Mouse (Mus musculus) skeletal muscle tissue, postnatal 0 days (tissue): Measurements from ENCODE around the gene Hmgcs1. TPM values are rescaled to one million over a fixed set of nuclear protein-coding genes. Genes with fewer than 3 reads are reported as not detected.

Source experiments
- polyA plus RNA-seq: library from polyadenylated mRNA; unstranded; fragments of >200 nt; fragmentation: Nextera tagmentation; extraction: Ambion mirVana; gene quantifications from 2 replicates; pipeline ENCODE4 v1.2.1, GENCODE M21; 2015

The Hmgcs1 gene
- 35.3 and 53.4 TPM in 2 replicates for polyA plus RNA-seq

DNA sequence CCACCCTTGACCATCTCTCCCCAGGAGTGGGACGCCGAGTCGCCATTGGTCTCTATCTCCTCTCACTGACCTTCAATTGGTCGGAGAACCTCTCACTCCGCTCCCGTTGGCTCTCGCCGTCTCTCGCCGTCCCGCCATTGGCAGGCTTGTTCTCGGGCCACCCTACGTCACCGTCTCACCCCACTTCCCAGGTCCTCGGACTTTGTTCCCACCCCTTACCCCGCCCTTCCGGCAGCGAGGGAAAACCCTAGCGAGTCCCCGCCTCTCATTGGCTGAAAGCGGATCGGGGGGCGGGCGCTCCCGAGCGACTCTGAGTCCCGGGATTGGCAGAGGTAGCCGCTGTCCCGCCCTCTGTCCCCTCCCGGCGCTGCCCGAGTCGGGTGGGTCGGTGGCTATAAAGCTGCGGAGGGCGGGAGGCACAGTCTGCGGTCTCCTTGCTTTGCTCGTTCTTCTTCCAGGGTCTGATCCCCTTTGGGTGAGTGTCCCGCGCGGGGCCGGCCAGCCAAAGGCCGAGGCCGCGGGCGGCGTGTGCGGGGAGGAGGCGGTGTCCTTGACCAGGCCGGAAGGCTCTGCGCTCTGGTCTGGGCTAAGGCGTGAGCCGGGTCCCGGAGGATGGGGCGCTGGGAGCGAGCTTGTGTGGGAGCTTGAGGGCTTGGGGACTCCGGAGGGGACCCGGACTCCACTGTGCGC is at the start of gene Hmgcs1:
Hmgcs1 (plus strand) TSS at position 341 of the 690 bp plus-strand sequence.

DNA sequence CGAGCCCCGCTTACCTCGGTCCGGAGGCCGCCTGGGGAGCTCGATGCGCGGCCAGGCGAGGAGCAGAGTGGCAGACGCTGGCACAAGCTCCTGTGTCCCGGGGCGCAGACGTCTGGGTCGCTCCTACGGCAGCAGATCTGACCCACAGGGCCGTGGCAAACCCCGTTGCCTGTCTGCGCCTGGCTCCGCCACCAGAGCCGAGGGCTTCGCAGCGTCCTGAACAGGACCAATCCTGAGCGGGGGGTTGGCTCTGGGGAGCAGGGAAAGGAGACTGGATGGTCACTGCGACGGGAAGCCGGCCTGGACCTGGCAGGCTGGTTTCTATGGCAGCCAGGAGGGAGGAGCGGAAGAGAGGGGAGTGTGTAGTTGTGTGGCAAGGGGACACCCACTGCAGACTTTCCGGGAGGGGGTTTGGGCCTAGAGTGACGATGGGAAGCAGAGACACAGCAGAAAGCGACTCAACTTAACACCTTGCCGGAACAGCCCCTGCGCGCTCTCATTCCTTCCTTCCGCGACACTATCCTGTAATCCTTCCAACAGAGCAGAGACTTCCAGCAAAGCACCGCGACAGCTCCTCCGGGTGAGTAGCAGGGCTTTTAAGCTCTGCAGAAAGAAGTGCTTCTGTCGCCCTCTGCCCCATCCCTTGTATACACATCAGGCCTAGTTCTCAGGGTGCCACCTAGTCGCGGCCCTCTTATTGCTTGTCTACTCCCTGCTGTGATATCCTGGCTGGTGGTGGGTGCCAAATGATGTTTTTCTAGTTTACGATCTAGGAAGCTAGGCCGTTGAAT is 65.7 kb downstream of the Hmgcs1 start, which contains the start of gene Nim1k:
Nim1k (minus strand) TSS at position 202 of the 791 bp plus-strand sequence.

Other genes with a start within 250 kb of the Hmgcs1 start
- 28.8 and 32.7 TPM in 2 replicates for gene 4833420G17Rik, start 227.6 kb upstream of the Hmgcs1 start, polyA plus RNA-seq
- 0.85 and 1.5 TPM in 2 replicates for gene Tmem267, start 202.3 kb upstream of the Hmgcs1 start, polyA plus RNA-seq
- gene 3110070M22Rik, start 202.0 kb upstream of the Hmgcs1 start, polyA plus RNA-seq, result 0.29 and 0.77 TPM in 2 replicates
- 0.09 and 0.13 TPM in 2 replicates for gene Ccl28, start 66.6 kb upstream of the Hmgcs1 start, polyA plus RNA-seq
- gene Nim1k, start 65.5 kb downstream of the Hmgcs1 start, polyA plus RNA-seq, result 1.4 TPM in 2 replicates
- 16.2 and 16.5 TPM in 2 replicates for gene Zfp131, start 100.5 kb downstream of the Hmgcs1 start, polyA plus RNA-seq
- gene AF067063, start 139.8 kb downstream of the Hmgcs1 start, polyA plus RNA-seq, result not detected in 2 replicates
- not detected in 2 replicates for gene D13Ertd608e, start 145.6 kb downstream of the Hmgcs1 start, polyA plus RNA-seq
- gene Tcstv1, start 204.4 kb downstream of the Hmgcs1 start, polyA plus RNA-seq, result not detected in 2 replicates
- gene Gm21761, start 238.9 kb downstream of the Hmgcs1 start, polyA plus RNA-seq, result not detected in 2 replicates